Mouse (Mus musculus): Measurements from ENCODE around the gene Atp6v1e1. TPM values are rescaled to one million over a fixed set of nuclear protein-coding genes. Genes with fewer than 3 reads are reported as not detected.

The Atp6v1e1 gene
- polyA plus RNA-seq, 1 experiment from 2014 or later, result 147 TPM

DNA sequence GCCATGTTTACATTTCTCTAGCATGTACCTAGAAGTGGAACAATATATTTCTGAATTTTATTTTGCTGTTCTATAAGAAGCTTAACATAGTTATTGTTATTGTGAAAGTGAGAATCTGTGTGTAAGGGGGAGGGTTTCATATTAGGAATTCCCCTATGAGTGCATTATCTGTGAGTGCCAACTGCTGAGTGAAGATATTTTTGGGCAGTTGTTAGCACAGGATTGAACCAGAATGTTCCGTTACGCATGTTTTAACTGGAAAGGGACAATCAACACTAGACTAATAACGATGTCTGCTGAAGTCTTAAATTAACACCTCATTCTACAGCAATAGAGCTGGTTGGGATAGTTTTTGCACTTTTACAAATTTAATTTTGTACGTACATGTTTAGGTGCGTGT lies 19.2 kb upstream of the Atp6v1e1 start:
- Histone ChIP-seq H3K36me3 (replicated peaks; ENCODE audit: control insufficient read depth, insufficient read depth, low read depth, low read length) (no peaks in the 10 kb centered on the region; the same call in none of the 2 replicates), H3K27me3 (ENCODE audit: control insufficient read depth, insufficient read depth, low read length) (no peaks in the 10 kb centered on the region), H3K4me3 (ENCODE audit: low read depth, low read length) (no peak overlapping the region), H3K9me3 (replicated peaks; ENCODE audit: control insufficient read depth, low read length) (no peaks in the 10 kb centered on the region), H3K4me2 (ENCODE audit: low read depth, low read length) (no peak overlapping the region), H3K27ac (replicated peaks; ENCODE audit: low read depth, low read length) (no peak overlapping the region), H3K9ac (replicated peaks; ENCODE audit: low read length) (no peak overlapping the region), H3K4me1 (ENCODE audit: control insufficient read depth, insufficient read depth, low read length) (no peaks in the 10 kb centered on the region)
- no peak for DNase-seq (ENCODE audit: low spot score)
- 93% methylated on average over 5 of the region's 5 CpGs for WGBS
- no peak for ATAC-seq (replicated peaks; ENCODE audit: insufficient number of reproducible peaks, low FRiP score, low TSS enrichment, low read depth)

DNA sequence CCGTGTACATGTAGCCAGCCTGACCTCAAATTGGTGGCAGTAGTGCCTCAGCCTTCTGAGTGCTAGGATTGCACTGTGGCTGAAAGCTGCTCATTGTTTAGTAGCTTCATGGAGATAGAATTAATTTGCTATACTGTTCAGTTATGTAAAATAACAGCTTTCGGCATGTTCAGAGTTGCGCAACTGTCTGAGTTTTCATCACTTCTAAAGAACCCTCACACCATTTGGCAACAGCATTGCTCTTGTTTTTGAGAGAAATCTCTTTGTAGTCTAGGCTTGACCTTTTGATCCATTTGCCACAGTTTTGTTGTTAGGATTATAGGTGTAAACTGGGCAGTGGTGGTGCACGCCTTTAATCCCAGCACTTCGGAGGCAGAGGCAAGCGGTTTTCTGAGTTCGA lies 17.7 kb upstream of the Atp6v1e1 start:
- H3K4me1 ChIP-seq (ENCODE audit: control insufficient read depth, insufficient read depth, low read length), result no peaks in the 10 kb centered on the region
- H3K36me3 ChIP-seq (replicated peaks; ENCODE audit: control insufficient read depth, insufficient read depth, low read depth, low read length), result no peaks in the 10 kb centered on the region; the same call in none of the 2 replicates
- H3K4me3 ChIP-seq (ENCODE audit: low read depth, low read length), result no peak overlapping the region
- no peak for DNase-seq (ENCODE audit: low spot score)
- H3K27me3 ChIP-seq (ENCODE audit: control insufficient read depth, insufficient read depth, low read length), result no peaks in the 10 kb centered on the region
- no peak overlapping the region for H3K9ac ChIP-seq (replicated peaks; ENCODE audit: low read length)
- no peak overlapping the region for H3K27ac ChIP-seq (replicated peaks; ENCODE audit: low read depth, low read length)
- no peak for ATAC-seq (replicated peaks; ENCODE audit: insufficient number of reproducible peaks, low FRiP score, low TSS enrichment, low read depth)
- no peak overlapping the region for H3K4me2 ChIP-seq (ENCODE audit: low read depth, low read length)
- no peaks in the 10 kb centered on the region for H3K9me3 ChIP-seq (replicated peaks; ENCODE audit: control insufficient read depth, low read length)
- WGBS, result over 99% methylated on average over 7 of the region's 7 CpGs

DNA sequence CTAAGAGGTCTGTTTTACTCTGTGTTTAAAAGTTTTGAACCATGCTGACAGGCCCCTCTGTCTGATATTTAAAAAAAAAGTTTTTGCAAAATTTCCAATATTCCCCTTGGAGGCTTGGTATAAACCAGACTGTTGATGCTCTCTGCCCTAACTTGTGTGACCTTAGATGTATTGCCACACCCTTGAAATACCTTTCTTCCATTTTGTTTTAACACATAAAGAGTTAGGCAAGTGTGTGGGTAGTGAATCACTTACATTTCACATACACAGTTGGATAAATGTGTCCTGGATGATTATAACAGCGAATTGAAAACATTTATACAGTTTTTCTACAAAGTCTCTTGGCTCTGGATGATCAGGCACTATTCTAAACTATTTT lies 14.5 kb upstream of the Atp6v1e1 start:
- Histone ChIP-seq H3K4me2 (ENCODE audit: low read depth, low read length) (peak overlapping the region; percentile 65), H3K4me3 (ENCODE audit: low read depth, low read length) (peak overlapping the region; percentile 79), H3K9ac (replicated peaks; ENCODE audit: low read length) (no peak overlapping the region), H3K4me1 (ENCODE audit: control insufficient read depth, insufficient read depth, low read length) (no peaks in the 10 kb centered on the region), H3K27me3 (ENCODE audit: control insufficient read depth, insufficient read depth, low read length) (no peaks in the 10 kb centered on the region), H3K36me3 (replicated peaks; ENCODE audit: control insufficient read depth, insufficient read depth, low read depth, low read length) (no peaks in the 10 kb centered on the region; the same call in 1 of the 2 replicates), H3K27ac (replicated peaks; ENCODE audit: low read depth, low read length) (no peak overlapping the region), H3K9me3 (replicated peaks; ENCODE audit: control insufficient read depth, low read length) (no peaks in the 10 kb centered on the region)
- no peak for ATAC-seq (replicated peaks; ENCODE audit: insufficient number of reproducible peaks, low FRiP score, low TSS enrichment, low read depth)
- WGBS, result 72% methylated on average over 1 of the region's 1 CpGs
- DNase-seq (ENCODE audit: low spot score), result no peak

DNA sequence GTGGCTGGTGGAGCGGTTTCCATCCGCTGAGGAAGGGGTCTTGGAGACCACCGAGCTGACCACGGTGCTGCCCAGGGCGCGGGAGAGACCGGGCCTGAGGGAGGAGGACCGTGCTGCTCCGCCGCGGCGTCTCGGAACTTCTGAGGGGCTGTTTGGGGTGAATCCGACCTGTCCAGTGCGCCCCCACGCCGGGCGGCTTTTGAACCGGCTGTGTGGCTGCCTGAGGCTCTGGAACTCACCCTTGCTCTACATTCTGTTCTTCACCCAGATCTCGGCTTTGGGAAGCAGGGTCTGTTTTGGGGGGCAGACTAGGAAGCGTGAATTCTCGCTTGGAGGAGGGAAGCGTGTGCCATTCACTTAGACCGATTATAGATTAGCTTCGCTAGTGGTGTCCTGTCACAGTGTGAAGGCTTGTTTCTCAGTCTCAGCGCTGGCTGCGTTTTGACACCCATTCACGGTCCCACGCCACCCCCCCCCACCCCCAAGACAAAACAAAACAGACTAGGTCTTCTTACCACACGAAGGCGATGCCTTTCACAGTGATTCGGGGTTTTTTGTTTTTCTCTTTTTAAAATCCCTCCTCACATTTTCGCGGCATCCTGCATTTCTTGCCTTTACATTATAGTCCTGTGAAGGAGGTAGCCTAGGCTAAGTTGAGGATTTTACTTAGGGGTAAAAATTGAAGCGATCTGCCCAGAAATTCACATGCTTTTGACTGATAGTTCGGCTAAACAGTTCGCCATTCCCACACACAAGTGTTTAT lies 14.0 kb upstream of the Atp6v1e1 start:
- Histone ChIP-seq H3K36me3 (replicated peaks; ENCODE audit: control insufficient read depth, insufficient read depth, low read depth, low read length) (no peaks in the 10 kb centered on the region; the same call in 1 of the 2 replicates), H3K9ac (replicated peaks; ENCODE audit: low read length) (peak overlapping the region; percentile 91), H3K27me3 (ENCODE audit: control insufficient read depth, insufficient read depth, low read length) (no peaks in the 10 kb centered on the region), H3K4me1 (ENCODE audit: control insufficient read depth, insufficient read depth, low read length) (no peaks in the 10 kb centered on the region), H3K9me3 (replicated peaks; ENCODE audit: control insufficient read depth, low read length) (no peaks in the 10 kb centered on the region), H3K27ac (replicated peaks; ENCODE audit: low read depth, low read length) (peak overlapping the region; percentile 88), H3K4me2 (ENCODE audit: low read depth, low read length) (peak overlapping the region; percentile 65), H3K4me3 (ENCODE audit: low read depth, low read length) (peak overlapping the region; percentile 79)
- DNase-seq (ENCODE audit: low spot score) (peak; percentile 35), ATAC-seq (replicated peaks; ENCODE audit: insufficient number of reproducible peaks, low FRiP score, low TSS enrichment, low read depth) (peak; percentile 76)
- WGBS, result 4% methylated on average over 37 of the region's 37 CpGs

DNA sequence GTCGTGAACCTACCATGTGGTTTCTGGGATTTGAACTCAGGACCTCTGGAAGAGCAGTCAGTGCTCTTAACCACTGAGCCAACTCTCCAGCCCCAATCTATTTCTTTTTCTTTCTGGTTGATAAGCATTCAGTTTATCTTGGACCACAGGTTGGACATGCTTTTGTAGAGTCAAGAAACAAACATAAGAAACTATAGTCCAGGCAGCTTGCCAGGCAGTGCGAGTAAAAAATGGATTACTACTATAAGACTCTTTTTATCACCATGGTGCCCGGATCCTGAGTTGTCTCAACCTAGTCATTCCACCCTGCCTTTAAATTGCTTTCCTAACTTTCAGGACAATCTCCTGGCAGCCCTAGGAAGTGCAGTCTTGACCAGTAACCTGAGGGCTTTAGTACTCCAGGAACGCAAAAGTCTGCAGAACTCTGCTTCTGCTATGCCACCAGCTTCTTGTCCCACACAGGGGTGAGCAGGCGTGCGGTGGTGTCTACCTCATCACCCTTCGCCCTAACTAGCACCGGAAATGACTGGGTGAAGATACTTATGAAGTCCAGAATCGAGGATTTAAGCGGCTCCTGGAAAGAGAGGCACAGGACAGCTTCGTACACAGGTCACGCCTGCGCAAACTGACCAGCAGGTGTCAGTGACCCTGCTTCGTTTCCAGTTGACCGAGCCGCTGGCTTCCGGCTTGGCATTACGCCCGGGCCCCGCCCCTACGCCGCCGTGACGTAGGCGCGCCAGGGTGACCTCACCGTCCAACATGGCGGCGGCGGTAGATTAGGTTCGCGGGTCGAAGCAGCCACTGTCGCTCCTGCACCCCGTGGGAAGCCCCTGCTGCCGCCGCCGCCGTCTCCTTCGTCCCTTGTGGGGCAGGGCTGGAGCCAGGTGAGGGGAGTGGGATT lies 13.1 kb upstream of the Atp6v1e1 start, which contains the start of gene Bcl2l13:
TSS of gene Bcl2l13 (plus strand) at position 739 of the 901 bp plus-strand sequence.
- no peaks in the 10 kb centered on the region for H3K27me3 ChIP-seq (ENCODE audit: control insufficient read depth, insufficient read depth, low read length)
- DNase-seq (ENCODE audit: low spot score) (peak; percentile 92), ATAC-seq (replicated peaks; ENCODE audit: insufficient number of reproducible peaks, low FRiP score, low TSS enrichment, low read depth) (peak; percentile 86)
- peak within 1 kb of the TSS; percentile 79 for H3K4me3 ChIP-seq (ENCODE audit: low read depth, low read length)
- WGBS, result 5% methylated on average over 40 of the region's 40 CpGs
- H3K9me3 ChIP-seq (replicated peaks; ENCODE audit: control insufficient read depth, low read length), result no peaks in the 10 kb centered on the region
- H3K4me1 ChIP-seq (ENCODE audit: control insufficient read depth, insufficient read depth, low read length), result no peaks in the 10 kb centered on the region
- peak within 1 kb of the TSS; percentile 65 for H3K4me2 ChIP-seq (ENCODE audit: low read depth, low read length)
- peak within 1 kb of the TSS; percentile 88 for H3K27ac ChIP-seq (replicated peaks; ENCODE audit: low read depth, low read length)
- no peaks in the 10 kb centered on the region; the same call in 1 of the 2 replicates for H3K36me3 ChIP-seq (replicated peaks; ENCODE audit: control insufficient read depth, insufficient read depth, low read depth, low read length)
- H3K9ac ChIP-seq (replicated peaks; ENCODE audit: low read length), result peak within 1 kb of the TSS; percentile 91

DNA sequence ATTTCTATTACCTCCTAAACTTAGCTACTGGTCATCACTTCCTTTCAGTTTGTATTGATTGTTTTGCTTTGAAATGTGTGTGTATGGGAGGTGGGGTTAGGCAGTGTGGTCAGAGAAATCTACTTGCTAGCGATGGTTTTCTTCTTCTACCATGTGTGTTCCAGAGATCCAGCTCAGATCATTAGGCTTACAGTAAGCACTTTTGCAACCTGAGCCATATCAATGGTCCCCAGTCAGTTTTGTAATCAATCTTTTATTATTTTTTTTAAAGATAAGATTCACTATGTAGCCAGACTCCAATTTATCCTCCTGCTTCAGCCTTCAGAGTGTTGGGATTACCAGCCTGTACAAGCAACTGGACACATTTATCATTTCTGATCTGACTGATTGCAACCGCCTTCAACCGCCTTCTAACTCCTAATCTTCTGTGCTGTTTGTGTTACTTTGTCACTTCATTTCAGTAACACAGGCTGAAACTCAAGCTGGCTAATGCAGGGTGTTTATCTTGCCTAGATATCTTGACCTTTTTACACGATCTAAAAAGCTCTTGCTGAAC lies 12.3 kb upstream of the Atp6v1e1 start:
- no peak for ATAC-seq (replicated peaks; ENCODE audit: insufficient number of reproducible peaks, low FRiP score, low TSS enrichment, low read depth)
- Histone ChIP-seq H3K4me3 (ENCODE audit: low read depth, low read length) (no peak overlapping the region), H3K9ac (replicated peaks; ENCODE audit: low read length) (no peak overlapping the region), H3K27me3 (ENCODE audit: control insufficient read depth, insufficient read depth, low read length) (no peaks in the 10 kb centered on the region), H3K36me3 (replicated peaks; ENCODE audit: control insufficient read depth, insufficient read depth, low read depth, low read length) (no peaks in the 10 kb centered on the region; the same call in 1 of the 2 replicates), H3K4me1 (ENCODE audit: control insufficient read depth, insufficient read depth, low read length) (no peaks in the 10 kb centered on the region), H3K4me2 (ENCODE audit: low read depth, low read length) (no peak overlapping the region), H3K9me3 (replicated peaks; ENCODE audit: control insufficient read depth, low read length) (no peaks in the 10 kb centered on the region), H3K27ac (replicated peaks; ENCODE audit: low read depth, low read length) (no peak overlapping the region)
- no peak for DNase-seq (ENCODE audit: low spot score)
- 90% methylated on average over 4 of the region's 4 CpGs for WGBS

DNA sequence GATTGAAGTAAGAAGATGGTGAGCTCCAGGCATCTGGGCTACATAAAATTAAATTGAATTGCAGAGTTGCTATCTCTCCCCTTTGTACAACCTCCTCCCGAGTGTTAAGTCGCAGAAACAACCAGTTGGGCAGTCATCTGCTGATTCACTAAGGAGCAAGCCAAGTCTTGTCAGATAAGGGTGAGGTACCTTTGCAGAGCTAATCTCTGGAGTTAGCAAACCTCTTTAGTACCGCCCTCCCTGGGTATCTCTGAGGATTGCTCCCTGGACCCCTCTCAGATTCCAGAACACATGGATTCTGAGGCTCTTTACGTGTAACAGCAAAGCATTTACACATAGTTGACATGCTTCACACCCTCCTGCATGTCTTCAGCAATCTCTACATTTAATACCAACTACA lies 9.5 kb upstream of the Atp6v1e1 start:
- no peak overlapping the region for H3K4me2 ChIP-seq (ENCODE audit: low read depth, low read length)
- no peaks in the 10 kb centered on the region for H3K4me1 ChIP-seq (ENCODE audit: control insufficient read depth, insufficient read depth, low read length)
- H3K9ac ChIP-seq (replicated peaks; ENCODE audit: low read length), result no peak overlapping the region
- H3K27ac ChIP-seq (replicated peaks; ENCODE audit: low read depth, low read length), result no peak overlapping the region
- 76% methylated on average over 4 of the region's 4 CpGs for WGBS
- ATAC-seq (replicated peaks; ENCODE audit: insufficient number of reproducible peaks, low FRiP score, low TSS enrichment, low read depth), result no peak
- H3K9me3 ChIP-seq (replicated peaks; ENCODE audit: control insufficient read depth, low read length), result no peaks in the 10 kb centered on the region
- no peaks in the 10 kb centered on the region for H3K36me3 ChIP-seq (replicated peaks; ENCODE audit: control insufficient read depth, insufficient read depth, low read depth, low read length)
- no peaks in the 10 kb centered on the region for H3K27me3 ChIP-seq (ENCODE audit: control insufficient read depth, insufficient read depth, low read length)
- no peak overlapping the region for H3K4me3 ChIP-seq (ENCODE audit: low read depth, low read length)
- no peak for DNase-seq (ENCODE audit: low spot score)
